Mouse (Mus musculus): ENCODE results near the gene Cela2a.

DNA sequence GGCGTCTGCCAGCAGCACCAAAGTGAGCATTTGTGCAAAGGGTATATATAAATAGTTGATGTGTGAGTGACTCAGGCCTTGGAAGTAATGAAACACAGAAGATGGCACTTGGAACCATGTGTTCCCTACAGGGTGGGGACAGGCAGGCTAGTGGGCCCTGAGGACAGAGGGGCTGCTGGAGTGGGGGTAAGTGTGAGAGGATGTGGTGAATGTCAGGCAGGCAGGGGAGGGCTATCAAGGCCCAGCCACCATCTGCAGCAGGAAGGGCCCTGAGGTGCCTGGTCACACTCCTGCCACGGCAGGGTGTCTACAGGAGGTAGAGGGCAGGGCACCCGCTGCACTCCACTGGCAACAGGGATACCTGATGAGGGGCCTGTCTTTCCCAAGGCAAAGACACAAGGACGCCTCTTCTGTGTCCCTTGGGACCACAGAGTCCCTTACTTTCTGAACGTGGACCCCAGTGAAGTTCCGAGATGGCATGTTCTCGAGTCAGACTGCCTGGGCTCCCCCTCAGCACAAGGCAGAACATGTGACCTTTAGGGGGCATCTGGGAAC is 37.8 kb upstream of the Cela2a start:
- TF ChIP-seq CTCF (IDR thresholded peaks at IDR 0.05; ENCODE audit: borderline replicate concordance, insufficient read depth, low read length) = no peak
- no peak for TF ChIP-seq POLR2A (IDR thresholded peaks at IDR 0.05; ENCODE audit: low read depth, low read length)

All from embryonic fibroblast, embryonic 13.5 days (primary cell).